In the genomic region with DNA sequence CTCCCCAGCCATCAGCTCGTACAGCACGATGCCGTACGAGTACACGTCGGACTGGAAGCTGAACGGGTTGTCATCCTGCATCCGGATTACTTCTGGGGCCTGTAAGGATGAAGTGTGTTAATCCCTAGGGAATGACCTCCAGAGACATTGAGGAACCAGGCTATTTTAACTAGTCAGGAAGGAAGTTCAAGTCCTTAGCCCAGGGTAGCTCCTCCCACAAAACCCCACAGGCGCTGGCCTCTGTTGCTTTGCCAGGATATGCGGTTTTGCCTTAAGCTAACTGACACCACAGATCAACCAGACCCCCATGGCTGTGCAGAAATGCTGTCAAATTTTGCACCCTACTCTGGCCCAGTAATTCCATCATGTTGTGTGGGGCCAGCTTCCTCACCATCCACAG, we compare ENCODE assay signal across 11 mouse cellular contexts. TPM values are rescaled to one million over a fixed set of nuclear protein-coding genes. Genes with fewer than 3 reads are reported as not detected.
DNase-seq lines count a peak whose midpoint lies in the region; ATAC-seq and TF ChIP-seq lines count a peak whose summit lies in the region.
"Had no signal": no experiment of that assay in that cellular context is flagged by ENCODE, and none has a peak within 500 bp of the region (broad histone marks: within the 10 kb centered on the region; RNA-seq: fewer than 3 reads in every experiment).

No protein-coding gene starts in this region.

- H3K9ac ChIP-seq in heart, adult 2 months (ENCODE audit: low read depth, low read length) = no peak overlapping the region
- H3K9ac ChIP-seq in midbrain, embryonic 16.5 days (ENCODE audit: low read depth, low read length) = no peak overlapping the region
- H3K9ac ChIP-seq: forebrain, embryonic 13.5 days; limb, embryonic 15.5 days; midbrain, embryonic 13.5 days had no signal

- H3K4me2 ChIP-seq in midbrain, embryonic 16.5 days (ENCODE audit: low read length) = no peak overlapping the region
- H3K4me2 ChIP-seq: forebrain, embryonic 13.5 days; limb, embryonic 15.5 days; midbrain, embryonic 13.5 days had no signal

- peak overlapping the region; percentile 40 for H3K27ac ChIP-seq in heart, adult 2 months
- H3K27ac ChIP-seq in thymus, adult 2 months (ENCODE audit: control insufficient read depth, insufficient read depth, low read length) = peak overlapping the region; percentile 86
- no peak overlapping the region for H3K27ac ChIP-seq in midbrain, embryonic 16.5 days (ENCODE audit: low read length)
- H3K27ac ChIP-seq: forebrain, embryonic 13.5 days; limb, embryonic 15.5 days; midbrain, embryonic 13.5 days had no signal

- no peaks in the 10 kb centered on the region for H3K9me3 ChIP-seq in midbrain, embryonic 16.5 days (replicated peaks; ENCODE audit: control insufficient read depth, low read length, poor library complexity, severe bottlenecking)
- H3K9me3 ChIP-seq: forebrain, embryonic 13.5 days; limb, embryonic 15.5 days; midbrain, embryonic 13.5 days had no signal

- peaks cover 14% of the 10 kb centered on the region for H3K36me3 ChIP-seq in heart, adult 2 months (ENCODE audit: control insufficient read depth, insufficient read depth, low read length)
- peaks cover 82% of the 10 kb centered on the region for H3K36me3 ChIP-seq in thymus, adult 2 months (ENCODE audit: control insufficient read depth, insufficient read depth, low read length)
- H3K36me3 ChIP-seq in midbrain, embryonic 16.5 days (ENCODE audit: control insufficient read depth, insufficient read depth, low read length) = peaks cover 53% of the 10 kb centered on the region

- TF ChIP-seq EP300 in heart, adult 2 months (IDR thresholded peaks at IDR 0.05; ENCODE audit: insufficient read depth, low read depth, low read length) = no peak

- no peaks in the 10 kb centered on the region for H3K27me3 ChIP-seq in heart, adult 2 months (ENCODE audit: control insufficient read depth, insufficient read depth, low read length)
- no peaks in the 10 kb centered on the region for H3K27me3 ChIP-seq in thymus, adult 2 months (ENCODE audit: control insufficient read depth, insufficient read depth, low read length)
- no peaks in the 10 kb centered on the region for H3K27me3 ChIP-seq in midbrain, embryonic 16.5 days (ENCODE audit: control insufficient read depth, insufficient read depth, low read depth, low read length)
- H3K27me3 ChIP-seq: forebrain, embryonic 13.5 days; limb, embryonic 15.5 days; midbrain, embryonic 13.5 days had no signal

- TF ChIP-seq CTCF in heart, adult 2 months (IDR thresholded peaks at IDR 0.05) = no peak
- TF ChIP-seq CTCF in thymus, adult 2 months (IDR thresholded peaks at IDR 0.05; ENCODE audit: borderline replicate concordance, control insufficient read depth, extremely low read depth, insufficient read depth, low read length, poor library complexity) = no peak

- WGBS in heart, adult 2 months = 36% methylated on average over 10 of the region's 10 CpGs
- WGBS in thymus, adult 2 months = 39% methylated on average over 10 of the region's 10 CpGs
- 92% methylated on average over 10 of the region's 10 CpGs for WGBS in midbrain, embryonic 16.5 days

- DNase-seq in heart, adult 2 months = peak; percentile 34 to 48
- DNase-seq in heart, postnatal 25 days (ENCODE audit: low spot score) = no peak
- DNase-seq in kidney, postnatal 10 days = peak; percentile 51
- DNase-seq in thymus, adult 2 months = peak; percentile 69
- DNase-seq in gastrocnemius, postnatal 4 days (ENCODE audit: low spot score in 2 of 2) = no peak
- no peak for DNase-seq in left cerebral cortex, adult 18-20 months (ENCODE audit: low spot score in 2 of 2)

- H3K79me2 ChIP-seq in heart, adult 2 months (replicated peaks; ENCODE audit: control insufficient read depth, insufficient read depth, low read length) = no peaks in the 10 kb centered on the region

- no peak for TF ChIP-seq POLR2A in heart, adult 2 months (IDR thresholded peaks at IDR 0.05; ENCODE audit: insufficient read depth, low read depth, low read length)
- no peak for TF ChIP-seq POLR2A in thymus, adult 2 months (IDR thresholded peaks at IDR 0.05; ENCODE audit: control insufficient read depth, extremely low read depth, insufficient read depth, low read length, poor library complexity)

- peak; percentile 91 for ATAC-seq in common myeloid progenitor, adult 5-6 weeks (replicated peaks; ENCODE audit: low read depth, poor library complexity, severe bottlenecking)
- ATAC-seq in midbrain, embryonic 16.5 days = no peak
- ATAC-seq: forebrain, embryonic 13.5 days; midbrain, embryonic 13.5 days had no signal

- no peak overlapping the region for H3K4me3 ChIP-seq in heart, adult 2 months
- H3K4me3 ChIP-seq in thymus, adult 2 months (ENCODE audit: control insufficient read depth, insufficient read depth, low read length) = no peak overlapping the region
- no peak overlapping the region for H3K4me3 ChIP-seq in midbrain, embryonic 16.5 days (ENCODE audit: low read depth, low read length)
- H3K4me3 ChIP-seq: forebrain, embryonic 13.5 days; limb, embryonic 15.5 days; midbrain, embryonic 13.5 days had no signal

- H3K4me1 ChIP-seq in heart, adult 2 months (ENCODE audit: control insufficient read depth, insufficient read depth, low read length) = peaks cover 4% of the 10 kb centered on the region
- peaks cover 18% of the 10 kb centered on the region for H3K4me1 ChIP-seq in thymus, adult 2 months (replicated peaks; ENCODE audit: control insufficient read depth, insufficient read depth, low read length)
- H3K4me1 ChIP-seq in midbrain, embryonic 16.5 days (ENCODE audit: control insufficient read depth, insufficient read depth, low read length) = no peaks in the 10 kb centered on the region
- H3K4me1 ChIP-seq: forebrain, embryonic 13.5 days; limb, embryonic 15.5 days; midbrain, embryonic 13.5 days had no signal

- intact Hi-C loops in heart, adult 2 months (cut with DNase I) = loop anchor here (5.0 kb wide), 1 partner anchor 57 kb away; a partner anchor contains a TSS
- intact Hi-C loops in heart, postnatal 25 days (cut with DNase I) = loop anchor here (5.0 kb wide), 1 partner anchor 57 kb away; a partner anchor contains a TSS

RNA-seq across cellular contexts. Expression of a gene that starts 18.1 kb away (rescaled TPM):
- 10 to 100 TPM; 36.4 to 45.2 TPM for total RNA-seq in heart, adult 2 months (2021)
- polyA plus RNA-seq in heart, adult 2 months (2012; rRNA removed) = 105 and 119 TPM in 2 replicates
- total RNA-seq in heart, postnatal 25 days (2021) = 10 to 100 TPM; 39.0 to 42.8 TPM
- total RNA-seq in common myeloid progenitor, adult 5-6 weeks (2017) = 19.9 and 21.8 TPM in 2 replicates
- 158 and 166 TPM in 2 replicates for polyA plus RNA-seq in thymus, adult 2 months (2012; rRNA removed)
- total RNA-seq in gastrocnemius, postnatal 4 days (2021) = 10 to 100 TPM; 38.2 to 40.9 TPM
- total RNA-seq in left cerebral cortex, adult 18-20 months (2021) = 10 to 100 TPM; 35.7 to 38.3 TPM
- polyA plus RNA-seq in midbrain, embryonic 16.5 days (2015; fragmentation: Nextera tagmentation; extraction: Ambion mirVana) = 31.9 and 35.9 TPM in 2 replicates

RNA-seq across cellular contexts. Expression of a gene that starts 27.4 kb away (rescaled TPM):
- under 1 TPM; 0.55 to 0.84 TPM for total RNA-seq in heart, adult 2 months (2021)
- polyA plus RNA-seq in heart, adult 2 months (2012; rRNA removed) = 1.9 and 2.3 TPM in 2 replicates
- total RNA-seq in heart, postnatal 25 days (2021) = under 1 TPM; 0.36 to 0.57 TPM
- total RNA-seq in common myeloid progenitor, adult 5-6 weeks (2017) = not detected in 2 replicates
- polyA plus RNA-seq in thymus, adult 2 months (2012; rRNA removed) = 3.0 TPM in 2 replicates
- under 1 TPM; 0.26 to 0.29 TPM for total RNA-seq in gastrocnemius, postnatal 4 days (2021)
- total RNA-seq in left cerebral cortex, adult 18-20 months (2021) = not detected
- 0.46 and 0.48 TPM in 2 replicates for polyA plus RNA-seq in midbrain, embryonic 16.5 days (2015; fragmentation: Nextera tagmentation; extraction: Ambion mirVana)

RNA-seq across cellular contexts. Expression of a gene that starts 56.6 kb away (rescaled TPM):
- 100 to 1,000 TPM; 103 to 109 TPM for total RNA-seq in heart, adult 2 months (2021)
- 145 and 186 TPM in 2 replicates for polyA plus RNA-seq in heart, adult 2 months (2012; rRNA removed)
- total RNA-seq in heart, postnatal 25 days (2021) = 100 to 1,000 TPM in 1 of 2 experiments, 10 to 100 TPM in 1; 98.8 to 100 TPM
- 68.9 and 70.8 TPM in 2 replicates for total RNA-seq in common myeloid progenitor, adult 5-6 weeks (2017)
- 185 and 209 TPM in 2 replicates for polyA plus RNA-seq in thymus, adult 2 months (2012; rRNA removed)
- total RNA-seq in gastrocnemius, postnatal 4 days (2021) = 100 to 1,000 TPM; 123 to 137 TPM
- 10 to 100 TPM; 79.3 to 88.2 TPM for total RNA-seq in left cerebral cortex, adult 18-20 months (2021)
- 127 and 136 TPM in 2 replicates for polyA plus RNA-seq in midbrain, embryonic 16.5 days (2015; fragmentation: Nextera tagmentation; extraction: Ambion mirVana)

Comparison
In these comparisons a context has a peak if more than half of its experiments do, and no peak if none do; other contexts are left out.
1. DNase-seq: peak in heart, adult 2 months (2 of 2), kidney, postnatal 10 days (single experiment) and thymus, adult 2 months (single experiment); none in heart, postnatal 25 days (single experiment), gastrocnemius, postnatal 4 days (0 of 2) and left cerebral cortex, adult 18-20 months (0 of 2).